Mouse (Mus musculus) MEL (cell line): ENCODE measurements at regions not wholly inside any gene's neighbourhood (a gene's known extent, or its start where the extent isn't known, plus 50 kb on each side); places are given as distances from the start of the nearest gene placed in this dataset.

Experiments used
- DNase-seq: peaks from one replicate; pipeline ENCODE4 v3.0.0; 2011; ENCODE audit warnings: low read depth, low spot score
- H3K27ac ChIP-seq: 2 replicates; pipeline ENCODE4 v1.5.1; 2012; ENCODE audit warnings: low read depth, mild to moderate bottlenecking, control low read depth, low read length, moderate library complexity; ENCODE audit not compliant: control insufficient read depth
- H3K27me3 ChIP-seq, 2 experiments: fragments of 150-350 bp in 1 of 2; sonication (generic) in 1 of 2; 2 replicates each; pipeline ENCODE4 v1.6.1; 2012; ENCODE audit warnings: low read length in 2 of 2, mild to moderate bottlenecking in 2 of 2, improper control_type of control experiment in 1 of 2, moderate library complexity in 1 of 2; ENCODE audit not compliant: insufficient read depth in 2 of 2, control insufficient read depth in 1 of 2
- H3K36me3 ChIP-seq, 2 experiments: 2 replicates each; pipeline ENCODE4 v1.6.1; 2012 to 2014; ENCODE audit warnings: low read length in 2 of 2, improper control_type of control experiment in 1 of 2, inconsistent platforms in 1 of 2, mild to moderate bottlenecking in 1 of 2; ENCODE audit not compliant: insufficient read depth in 2 of 2, control insufficient read depth in 1 of 2
- H3K4me1 ChIP-seq, 2 experiments: fragments of 150-350 bp in 1 of 2; sonication (generic) in 1 of 2; 2 replicates each; pipeline ENCODE4 v1.6.1; 2012; ENCODE audit warnings: low read length in 2 of 2, improper control_type of control experiment in 1 of 2, mild to moderate bottlenecking in 1 of 2; ENCODE audit not compliant: insufficient read depth in 2 of 2, control insufficient read depth in 1 of 2
- H3K4me3 ChIP-seq, 2 experiments: fragments of 150-350 bp in 1 of 2; sonication (generic) in 1 of 2; 2 replicates each; pipeline ENCODE4 v1.5.1; 2012; ENCODE audit warnings: low read depth in 2 of 2, low read length in 2 of 2, mild to moderate bottlenecking in 2 of 2, moderate library complexity in 2 of 2, control low read depth in 1 of 2, improper control_type of control experiment in 1 of 2; ENCODE audit not compliant: control insufficient read depth in 1 of 2, insufficient read depth in 1 of 2
- H3K79me2 ChIP-seq: 2 replicates; pipeline ENCODE4 v1.6.1; 2012; ENCODE audit warnings: mild to moderate bottlenecking, low read length, moderate library complexity; ENCODE audit not compliant: control insufficient read depth, poor library complexity, insufficient read depth
- H3K9ac ChIP-seq: 2 replicates; pipeline ENCODE4 v1.6.1; 2012; ENCODE audit warnings: low read depth, mild to moderate bottlenecking, control low read depth, low read length, moderate library complexity; ENCODE audit not compliant: control insufficient read depth, poor library complexity, severe bottlenecking
- H3K9me3 ChIP-seq: fragments of 150-350 bp; sonication (generic); replicated peaks from 2 replicates; pipeline ENCODE4 v1.6.1; 2012; ENCODE audit warnings: mild to moderate bottlenecking, low read length, improper control_type of control experiment, moderate library complexity; ENCODE audit not compliant: insufficient read depth
- BHLHE40 ChIP-seq: IDR thresholded peaks from 2 replicates; pipeline ENCODE4 v1.6.1; 2012; ENCODE audit warnings: low read depth, mild to moderate bottlenecking, inconsistent platforms, low read length, improper control_type of control experiment, borderline replicate concordance
- CTCF ChIP-seq, 3 experiments: IDR thresholded peaks in 2 of 3; conservative IDR thresholded peaks in 1 of 3; 2 replicates each; pipeline ENCODE4 v1.5.1; 2011 to 2012; ENCODE audit warnings: low read length in 3 of 3, low read depth in 2 of 3, mild to moderate bottlenecking in 2 of 3, improper control_type of control experiment in 1 of 3, inconsistent platforms in 1 of 3, mixed read lengths in 1 of 3, moderate library complexity in 1 of 3; ENCODE audit not compliant: control insufficient read depth in 1 of 3, insufficient read depth in 1 of 3, poor library complexity in 1 of 3, severe bottlenecking in 1 of 3
- E2F4 ChIP-seq: IDR thresholded peaks from 2 replicates; pipeline ENCODE4 v1.6.1; 2011; ENCODE audit warnings: low read depth, low read length, improper control_type of control experiment, borderline replicate concordance
- ELF1 ChIP-seq: IDR thresholded peaks from 2 replicates; pipeline ENCODE4 v1.6.1; 2014; ENCODE audit warnings: low read depth, mild to moderate bottlenecking, inconsistent platforms, low read length, improper control_type of control experiment, moderate library complexity
- EP300 ChIP-seq, 2 experiments: IDR thresholded peaks; 2 replicates each; pipeline ENCODE4 v1.6.1; 2011; ENCODE audit warnings: improper control_type of control experiment in 2 of 2, low read length in 2 of 2, low read depth in 1 of 2, mild to moderate bottlenecking in 1 of 2
- ETS1 ChIP-seq: IDR thresholded peaks from 2 replicates; pipeline ENCODE4 v1.6.1; 2012; ENCODE audit warnings: low read depth, mild to moderate bottlenecking, inconsistent platforms, low read length, improper control_type of control experiment, moderate library complexity
- GABPA ChIP-seq: IDR thresholded peaks from 2 replicates; pipeline ENCODE4 v1.6.1; 2012; ENCODE audit warnings: low read depth, mild to moderate bottlenecking, inconsistent platforms, low read length, improper control_type of control experiment, moderate library complexity
- GATA1 ChIP-seq: IDR thresholded peaks from 2 replicates; pipeline ENCODE4 v1.6.1; 2011; ENCODE audit warnings: low read depth, low read length, improper control_type of control experiment
- HCFC1 ChIP-seq: IDR thresholded peaks from 2 replicates; pipeline ENCODE4 v1.6.1; 2012; ENCODE audit warnings: low read depth, mild to moderate bottlenecking, inconsistent platforms, low read length, improper control_type of control experiment, moderate library complexity
- JUND ChIP-seq: IDR thresholded peaks from 2 replicates; pipeline ENCODE4 v1.6.1; 2011; ENCODE audit warnings: low read depth, mild to moderate bottlenecking, improper control_type of control experiment, low read length
- MAFK ChIP-seq: IDR thresholded peaks from 2 replicates; pipeline ENCODE4 v1.6.1; 2011; ENCODE audit warnings: low read depth, mild to moderate bottlenecking, low read length, improper control_type of control experiment, borderline replicate concordance
- MEF2A ChIP-seq: IDR thresholded peaks from 2 replicates; pipeline ENCODE4 v1.6.1; 2014; ENCODE audit warnings: low read depth, mild to moderate bottlenecking, inconsistent platforms, low read length, improper control_type of control experiment; ENCODE audit not compliant: poor library complexity, insufficient replicate concordance, severe bottlenecking; ENCODE audit errors: extremely low read depth
- MXI1 ChIP-seq: IDR thresholded peaks from 2 replicates; pipeline ENCODE4 v1.6.1; 2011; ENCODE audit warnings: mild to moderate bottlenecking, low read depth, low read length, improper control_type of control experiment
- MYB ChIP-seq: IDR thresholded peaks from 2 replicates; pipeline ENCODE4 v1.6.1; 2011; ENCODE audit warnings: mild to moderate bottlenecking, low read depth, low read length, improper control_type of control experiment
- MYC ChIP-seq: IDR thresholded peaks from 2 replicates; pipeline ENCODE4 v1.6.1; 2011; ENCODE audit warnings: low read depth, mild to moderate bottlenecking, low read length, improper control_type of control experiment, moderate library complexity
- POLR2A ChIP-seq, 2 experiments: IDR thresholded peaks; 2 replicates each; pipeline ENCODE4 v1.6.1; 2011 to 2012; ENCODE audit warnings: low read length in 2 of 2, mild to moderate bottlenecking in 2 of 2, control low read depth in 1 of 2, improper control_type of control experiment in 1 of 2, low read depth in 1 of 2, moderate library complexity in 1 of 2; ENCODE audit not compliant: control insufficient read depth in 1 of 2, insufficient read depth in 1 of 2, poor library complexity in 1 of 2
- POLR2AphosphoS2 ChIP-seq: IDR thresholded peaks from 2 replicates; pipeline ENCODE4 v1.6.1; 2011; ENCODE audit warnings: low read length, improper control_type of control experiment
- RCOR1 ChIP-seq: IDR thresholded peaks from 2 replicates; pipeline ENCODE4 v1.6.1; 2012; ENCODE audit warnings: low read depth, mild to moderate bottlenecking, inconsistent platforms, low read length, improper control_type of control experiment
- SIN3A ChIP-seq: IDR thresholded peaks from 2 replicates; pipeline ENCODE4 v1.6.1; 2012; ENCODE audit warnings: low read length, improper control_type of control experiment, inconsistent platforms
- SMC3 ChIP-seq: IDR thresholded peaks from 2 replicates; pipeline ENCODE4 v1.6.1; 2011; ENCODE audit warnings: low read depth, low read length, improper control_type of control experiment
- TAL1 ChIP-seq: IDR thresholded peaks from 2 replicates; pipeline ENCODE4 v1.6.1; 2012; ENCODE audit warnings: mild to moderate bottlenecking, inconsistent platforms, low read length, moderate library complexity, mixed read lengths
- TBP ChIP-seq: IDR thresholded peaks from 2 replicates; pipeline ENCODE4 v1.8.0; 2011; ENCODE audit warnings: low read depth, low read length, improper control_type of control experiment
- TCF12 ChIP-seq: IDR thresholded peaks from 2 replicates; pipeline ENCODE4 v1.6.1; 2014; ENCODE audit warnings: low read depth, mild to moderate bottlenecking, inconsistent platforms, low read length, improper control_type of control experiment, moderate library complexity
- UBTF ChIP-seq: IDR thresholded peaks from 2 replicates; pipeline ENCODE4 v1.6.1; 2012; ENCODE audit warnings: low read depth, mild to moderate bottlenecking, inconsistent platforms, low read length, improper control_type of control experiment, moderate library complexity, borderline replicate concordance; ENCODE audit not compliant: insufficient read depth
- USF1 ChIP-seq: IDR thresholded peaks from 2 replicates; pipeline ENCODE4 v1.6.1; 2014; ENCODE audit warnings: low read depth, mild to moderate bottlenecking, inconsistent platforms, low read length, improper control_type of control experiment, moderate library complexity
- ZKSCAN1 ChIP-seq: IDR thresholded peaks from 2 replicates; pipeline ENCODE4 v1.6.1; 2012; ENCODE audit warnings: low read depth, mild to moderate bottlenecking, inconsistent platforms, low read length, improper control_type of control experiment, moderate library complexity
- ZMIZ1 ChIP-seq: IDR thresholded peaks from 2 replicates; pipeline ENCODE4 v1.6.1; 2012; ENCODE audit warnings: low read depth, mild to moderate bottlenecking, inconsistent platforms, low read length, improper control_type of control experiment, moderate library complexity
- ZNF384 ChIP-seq: IDR thresholded peaks from 2 replicates; pipeline ENCODE4 v1.6.1; 2012; ENCODE audit warnings: low read depth, mild to moderate bottlenecking, inconsistent platforms, low read length, improper control_type of control experiment

DNA sequence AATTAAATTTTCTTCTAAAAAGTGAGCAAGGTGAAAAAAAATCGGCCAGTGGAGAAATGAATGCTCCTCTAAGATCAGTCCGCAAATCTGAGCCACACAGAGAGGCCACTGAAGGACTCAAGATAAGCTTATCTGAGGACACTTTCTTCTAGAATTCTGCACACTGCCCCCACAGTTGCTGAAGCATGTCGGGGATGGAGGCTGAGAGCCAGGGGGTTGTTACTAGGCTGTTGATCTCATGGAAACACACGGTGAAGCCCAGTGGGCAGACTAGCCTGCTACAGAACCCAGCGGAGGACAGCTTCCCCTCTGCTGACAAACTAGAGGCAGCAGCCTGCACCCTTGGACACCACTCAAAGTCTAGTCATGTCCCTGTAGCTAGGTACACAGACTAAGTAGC is 81.6 kb upstream of the 1700020N01Rik start (continued):
- TF ChIP-seq UBTF: no peak
- TF ChIP-seq ZNF384: peak; percentile 70; the same call in 1 of the 2 replicates
- TF ChIP-seq ZMIZ1: no peak
- TF ChIP-seq POLR2A (IDR thresholded peaks at IDR 0.05; ENCODE audit: control insufficient read depth in 1 of 2, insufficient read depth in 1 of 2, low read depth in 1 of 2, low read length in 2 of 2, poor library complexity in 1 of 2): no peak
- TF ChIP-seq GATA1: peak; percentile 88
- no peak for TF ChIP-seq SMC3
- no peak for TF ChIP-seq E2F4
- TF ChIP-seq MEF2A: no peak
- TF ChIP-seq EP300 (IDR thresholded peaks at IDR 0.05; ENCODE audit: low read depth in 1 of 2, low read length in 2 of 2): peak; percentile 75 to 90
- no peak for TF ChIP-seq MAFK

DNA sequence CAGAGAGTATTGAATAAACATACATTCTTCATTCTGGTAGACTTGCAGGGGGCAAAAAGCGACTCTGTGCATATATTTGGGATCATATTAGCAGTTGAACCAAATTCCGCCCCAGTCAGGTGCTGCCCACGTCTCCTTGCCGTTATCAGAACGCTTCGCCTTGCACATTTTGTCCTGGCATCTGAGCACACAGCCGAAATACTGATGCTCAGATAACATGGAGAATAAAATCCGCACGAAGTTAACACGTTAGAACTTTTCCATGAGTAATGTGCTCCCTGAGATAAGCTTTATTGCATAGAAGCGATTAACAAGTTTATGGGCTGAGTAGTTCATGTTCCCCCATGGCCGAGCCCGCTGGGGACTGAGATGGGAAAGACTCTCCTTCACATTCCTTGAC is 80.5 kb upstream of the 1700020N01Rik start:
- H3K36me3 ChIP-seq: peaks cover 0 to 24% of the 10 kb centered on the region in 2 experiments; a peak in 2 of 4 replicates
- H3K4me1 ChIP-seq: peaks cover 7 to 28% of the 10 kb centered on the region in 2 experiments
- TF ChIP-seq MXI1: peak; percentile 26; the same call in 1 of the 2 replicates
- peak; percentile 90 for TF ChIP-seq ETS1
- no peak for TF ChIP-seq TBP
- no peak for TF ChIP-seq HCFC1
- peak; percentile 89 for TF ChIP-seq RCOR1
- peak; percentile 79 for TF ChIP-seq MYB
- TF ChIP-seq TAL1: peak; percentile 84
- peak; percentile 69 for TF ChIP-seq SIN3A
- no peak for TF ChIP-seq GABPA
- no peak for TF ChIP-seq CTCF (IDR thresholded peaks at IDR 0.05 in 2 of 3, conservative IDR thresholded peaks at IDR 0.05 in 1 of 3; ENCODE audit: control insufficient read depth in 1 of 3, insufficient read depth in 1 of 3, low read depth in 2 of 3, low read length in 3 of 3, poor library complexity in 1 of 3, severe bottlenecking in 1 of 3)
- TF ChIP-seq ELF1: no peak
- peak; percentile 94 for TF ChIP-seq GATA1
- TF ChIP-seq ZMIZ1: no peak
- TF ChIP-seq USF1: peak; percentile 62; the same call in 1 of the 2 replicates
- TF ChIP-seq JUND: no peak
- TF ChIP-seq MYC: peak; percentile 80
- no peak for TF ChIP-seq MEF2A
- TF ChIP-seq TCF12: peak; percentile 97
- no peak for TF ChIP-seq ZKSCAN1
- TF ChIP-seq POLR2AphosphoS2: no peak
- no peak for TF ChIP-seq UBTF
- peak; percentile 89 to 95 for TF ChIP-seq EP300 (IDR thresholded peaks at IDR 0.05; ENCODE audit: low read depth in 1 of 2, low read length in 2 of 2)
- TF ChIP-seq BHLHE40: peak; percentile 89
- TF ChIP-seq MAFK: peak; percentile 66; the same call in 1 of the 2 replicates
- TF ChIP-seq POLR2A (IDR thresholded peaks at IDR 0.05; ENCODE audit: control insufficient read depth in 1 of 2, insufficient read depth in 1 of 2, low read depth in 1 of 2, low read length in 2 of 2, poor library complexity in 1 of 2): no peak
- H3K9me3 ChIP-seq: no peaks in the 10 kb centered on the region
- H3K27ac ChIP-seq: peak overlapping the region; percentile 26; the same call in 1 of the 2 replicates
- H3K27me3 ChIP-seq: no peaks in the 10 kb centered on the region
- no peaks in the 10 kb centered on the region for H3K79me2 ChIP-seq
- DNase-seq: peak; percentile 74
- H3K4me3 ChIP-seq: no peak overlapping the region
- no peak overlapping the region for H3K9ac ChIP-seq
